Mouse (Mus musculus) midbrain, embryonic 13.5 days (tissue): ENCODE data around the gene Ranbp3l. TPM values are rescaled to one million over a fixed set of nuclear protein-coding genes. Genes with fewer than 3 reads are reported as not detected.
"Not testable (repeated sequence)": the region's sequence is repeated elsewhere in the genome, so short reads cannot be mapped to it uniquely, and the experiment has no call there.

ENCODE experiments used
- ATAC-seq: fragments of 200-750 bp; cut with Nextera tagmentation; 2 replicates; pipeline ENCODE4 v1.8.0; 2017; ENCODE audit warnings: mild to moderate bottlenecking, moderate TSS enrichment, moderate library complexity
- H3K27ac ChIP-seq: fragments of 300-500 bp; sonication (generic); 2 replicates; pipeline ENCODE4 v1.5.1; 2015; ENCODE audit warnings: inconsistent platforms, mild to moderate bottlenecking, moderate library complexity
- H3K27me3 ChIP-seq: fragments of 300-500 bp; sonication (generic); 2 replicates; pipeline ENCODE4 v1.6.1; 2015; ENCODE audit warnings: mild to moderate bottlenecking, inconsistent platforms
- H3K36me3 ChIP-seq: fragments of 300-500 bp; sonication (generic); 2 replicates; pipeline ENCODE4 v1.6.1; 2015; ENCODE audit warnings: mild to moderate bottlenecking, inconsistent platforms
- H3K4me1 ChIP-seq: fragments of 300-500 bp; sonication (generic); replicated peaks from 2 replicates; pipeline ENCODE4 v1.6.1; 2015; ENCODE audit warnings: inconsistent platforms
- H3K4me2 ChIP-seq: fragments of 300-500 bp; sonication (generic); replicated peaks from 2 replicates; pipeline ENCODE4 v1.6.1; 2015; ENCODE audit warnings: moderate library complexity, mild to moderate bottlenecking, inconsistent platforms
- H3K4me3 ChIP-seq: fragments of 300-500 bp; sonication (generic); replicated peaks from 2 replicates; pipeline ENCODE4 v1.5.1; 2015; ENCODE audit warnings: mild to moderate bottlenecking, inconsistent platforms
- H3K9ac ChIP-seq: fragments of 300-500 bp; sonication (generic); replicated peaks from 2 replicates; pipeline ENCODE4 v1.6.1; 2015; ENCODE audit warnings: mild to moderate bottlenecking, inconsistent platforms
- H3K9me3 ChIP-seq: fragments of 300-500 bp; sonication (generic); 2 replicates; pipeline ENCODE4 v1.6.1; 2016; ENCODE audit warnings: mild to moderate bottlenecking, inconsistent platforms
- WGBS: fragments of 180-500 bp; shearing (Covaris S2); methylation state at CpG from one replicate; pipeline ENCODE4 v1.1.7; 2015; 5-methylcytosine and 5-hydroxymethylcytosine counted together
- polyA plus RNA-seq: library from polyadenylated mRNA; unstranded; fragments of >200 nt; fragmentation: Nextera tagmentation; extraction: Ambion mirVana; gene quantifications from 2 replicates; pipeline ENCODE4 v1.2.1, GENCODE M21; 2015

The Ranbp3l gene
- polyA plus RNA-seq, 1 experiment from 2014 or later, result 12.7 TPM

- Histone ChIP-seq H3K36me3 (no peaks in the 10 kb centered on the region), H3K27me3 (no peaks in the 10 kb centered on the region), H3K4me3 (no peak overlapping the region), H3K27ac (no peak overlapping the region), H3K4me1 (no peaks in the 10 kb centered on the region), H3K9me3 (no peaks in the 10 kb centered on the region), H3K9ac (no peak overlapping the region), H3K4me2 (no peak overlapping the region)
- WGBS, result 79% methylated on average over 7 of the region's 7 CpGs
- ATAC-seq, result no peak
These were observed 27.7 kb downstream of the Ranbp3l start for GRCm38 (mm10) chr15:8995490-8995889.

GRCm38 (mm10) chr15:9002762-9003161 lies 35.0 kb downstream of the Ranbp3l start:
- 93% methylated on average over 2 of the region's 2 CpGs for WGBS
- H3K27me3 ChIP-seq, result no peaks in the 10 kb centered on the region
- no peaks in the 10 kb centered on the region for H3K4me1 ChIP-seq
- H3K27ac ChIP-seq, result no peak overlapping the region
- H3K9me3 ChIP-seq, result no peaks in the 10 kb centered on the region
- H3K4me3 ChIP-seq, result no peak overlapping the region
- ATAC-seq, result no peak
- no peak overlapping the region for H3K9ac ChIP-seq
- H3K4me2 ChIP-seq, result no peak overlapping the region
- H3K36me3 ChIP-seq, result no peaks in the 10 kb centered on the region

GRCm38 (mm10) chr15:9009196-9009595 lies 41.4 kb downstream of the Ranbp3l start:
- Histone ChIP-seq H3K4me1 (no peaks in the 10 kb centered on the region), H3K27me3 (no peaks in the 10 kb centered on the region), H3K4me3 (no peak overlapping the region), H3K4me2 (no peak overlapping the region), H3K9me3 (no peaks in the 10 kb centered on the region), H3K9ac (no peak overlapping the region), H3K36me3 (no peaks in the 10 kb centered on the region), H3K27ac (no peak overlapping the region)
- WGBS, result 83% methylated on average over 6 of the region's 6 CpGs
- ATAC-seq, result no peak

GRCm38 (mm10) chr15:9014541-9014940 lies 46.8 kb downstream of the Ranbp3l start:
- Histone ChIP-seq H3K9ac (no peak overlapping the region), H3K4me1 (no peaks in the 10 kb centered on the region), H3K27ac (no peak overlapping the region), H3K27me3 (no peaks in the 10 kb centered on the region), H3K4me3 (no peak overlapping the region), H3K9me3 (no peaks in the 10 kb centered on the region), H3K36me3 (no peaks in the 10 kb centered on the region), H3K4me2 (no peak overlapping the region)
- 89% methylated on average over 2 of the region's 2 CpGs for WGBS
- ATAC-seq, result no peak

GRCm38 (mm10) chr15:9015496-9015895 lies 47.7 kb downstream of the Ranbp3l start:
- WGBS, result 87% methylated on average over 6 of the region's 6 CpGs
- not testable (repeated sequence) for H3K4me3 ChIP-seq, H3K4me1 ChIP-seq, H3K36me3 ChIP-seq, H3K9ac ChIP-seq, ATAC-seq, H3K4me2 ChIP-seq, H3K27ac ChIP-seq, H3K27me3 ChIP-seq, H3K9me3 ChIP-seq

- ATAC-seq, result no peak
These were observed 88.0 kb downstream of the Ranbp3l start for GRCm38 (mm10) chr15:9055704-9056103.

GRCm38 (mm10) chr15:9059856-9060255 lies 92.1 kb downstream of the Ranbp3l start:
- no peak for ATAC-seq
- Histone ChIP-seq H3K27me3 (no peaks in the 10 kb centered on the region), H3K4me1 (peaks cover 3% of the 10 kb centered on the region), H3K27ac (no peak overlapping the region), H3K9me3 (no peaks in the 10 kb centered on the region), H3K36me3 (no peaks in the 10 kb centered on the region), H3K9ac (no peak overlapping the region), H3K4me3 (no peak overlapping the region), H3K4me2 (no peak overlapping the region)
- WGBS, result 87% methylated on average over 2 of the region's 2 CpGs

More at GRCm38 (mm10) chr15:9055704-9056103, 88.0 kb downstream of the Ranbp3l start:
- H3K27me3 ChIP-seq, result no peaks in the 10 kb centered on the region
- no peaks in the 10 kb centered on the region for H3K36me3 ChIP-seq
- H3K9ac ChIP-seq, result no peak overlapping the region
- no peak overlapping the region for H3K4me3 ChIP-seq
- H3K4me1 ChIP-seq, result no peaks in the 10 kb centered on the region
- no peak overlapping the region for H3K27ac ChIP-seq
- no peaks in the 10 kb centered on the region for H3K9me3 ChIP-seq
- no peak overlapping the region for H3K4me2 ChIP-seq

GRCm38 (mm10) chr15:9061150-9061882 lies 93.6 kb downstream of the Ranbp3l start:
- no peaks in the 10 kb centered on the region for H3K27me3 ChIP-seq
- peak; percentile 94 for ATAC-seq
- no peaks in the 10 kb centered on the region for H3K9me3 ChIP-seq
- peaks cover 3% of the 10 kb centered on the region for H3K4me1 ChIP-seq
- no peak overlapping the region for H3K4me3 ChIP-seq
- no peak overlapping the region for H3K4me2 ChIP-seq
- H3K27ac ChIP-seq, result no peak overlapping the region
- WGBS, result 37% methylated on average over 7 of the region's 7 CpGs
- no peak overlapping the region for H3K9ac ChIP-seq
- no peaks in the 10 kb centered on the region for H3K36me3 ChIP-seq

GRCm38 (mm10) chr15:9068881-9069280 lies 101.1 kb downstream of the Ranbp3l start:
- H3K36me3 ChIP-seq, result no peaks in the 10 kb centered on the region
- H3K4me3 ChIP-seq, result no peak overlapping the region
- no peaks in the 10 kb centered on the region for H3K9me3 ChIP-seq
- no peak overlapping the region for H3K4me2 ChIP-seq
- WGBS, result 86% methylated on average over 4 of the region's 4 CpGs
- H3K4me1 ChIP-seq, result peaks cover 28% of the 10 kb centered on the region
- ATAC-seq, result no peak
- H3K27ac ChIP-seq, result no peak overlapping the region
- H3K27me3 ChIP-seq, result no peaks in the 10 kb centered on the region
- no peak overlapping the region for H3K9ac ChIP-seq

- Histone ChIP-seq H3K36me3 (no peaks in the 10 kb centered on the region), H3K27ac (peak overlapping the region; percentile 71), H3K4me2 (peak overlapping the region; percentile 61), H3K4me3 (peak overlapping the region; percentile 90), H3K9ac (peak overlapping the region; percentile 91), H3K27me3 (no peaks in the 10 kb centered on the region), H3K4me1 (peaks cover 40% of the 10 kb centered on the region), H3K9me3 (no peaks in the 10 kb centered on the region)
- WGBS, result 1% methylated on average over 3 of the region's 3 CpGs
- peak; percentile 28 for ATAC-seq
These were observed 102.6 kb downstream of the Ranbp3l start for GRCm38 (mm10) chr15:9070353-9070752.

GRCm38 (mm10) chr15:9070912-9071555 lies 103.3 kb downstream of the Ranbp3l start, which contains the start of gene Nadk2:
Gene Nadk2, plus strand, starts transcription at chr15:9071260.
- no peaks in the 10 kb centered on the region for H3K36me3 ChIP-seq
- H3K9ac ChIP-seq, result peak within 1 kb of the TSS; percentile 91
- WGBS, result under 1% methylated on average over 47 of the region's 54 CpGs
- peaks cover 44% of the 10 kb centered on the region for H3K4me1 ChIP-seq
- peak within 1 kb of the TSS; percentile 61 for H3K4me2 ChIP-seq
- H3K9me3 ChIP-seq, result no peaks in the 10 kb centered on the region
- H3K27ac ChIP-seq, result peak within 1 kb of the TSS; percentile 91
- peak within 1 kb of the TSS; percentile 90 for H3K4me3 ChIP-seq
- ATAC-seq, result peak; percentile 99
- no peaks in the 10 kb centered on the region for H3K27me3 ChIP-seq
